Mouse (Mus musculus): ENCODE data around the gene Cd320.

DNA sequence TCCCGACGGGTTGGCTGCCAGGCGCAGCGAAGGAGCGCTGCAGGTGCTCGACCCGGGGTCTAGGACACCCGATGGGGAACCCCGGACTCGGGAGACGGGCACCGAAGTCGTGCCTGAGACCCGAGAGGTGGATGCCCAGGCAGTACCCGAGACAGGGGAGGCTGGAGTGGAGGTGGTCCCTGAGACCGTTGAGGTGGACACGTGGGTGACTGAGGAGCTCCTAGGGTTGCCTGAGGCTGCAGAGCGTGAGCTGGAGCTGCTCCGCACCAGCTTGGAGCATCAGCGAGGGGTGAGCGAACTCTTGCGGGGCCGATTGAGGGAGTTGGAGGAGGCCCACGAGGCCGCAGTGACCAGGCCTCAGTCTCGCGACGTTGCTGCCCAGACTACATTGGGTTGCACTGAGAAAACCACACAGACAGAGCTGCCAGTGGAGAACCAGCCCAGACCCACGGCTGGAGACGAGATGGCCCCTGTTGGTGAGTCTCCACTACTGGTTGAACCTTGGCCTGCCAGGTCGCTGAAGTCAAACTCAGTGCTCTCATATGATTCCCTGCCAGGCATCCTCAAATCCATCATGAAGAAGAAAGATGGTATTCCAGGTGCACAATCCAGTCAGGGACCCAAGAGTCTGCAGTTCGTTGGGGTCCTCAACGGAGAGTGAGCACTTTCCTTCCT, 24.8 kb upstream of the Cd320 start:
- TF ChIP-seq CTCF (IDR thresholded peaks at IDR 0.05; ENCODE audit: low read depth) (no peak), EP300 (optimal IDR thresholded peaks at IDR 0.05) (no peak)
